Mouse (Mus musculus) C2C12 (cell line): ENCODE measurements around the gene Shisal2a. TPM values are rescaled to one million over a fixed set of nuclear protein-coding genes. Genes with fewer than 3 reads are reported as not detected.

Experiments
- H3K27me3 ChIP-seq: one replicate; pipeline ENCODE4 v1.6.1; 2011; ENCODE audit not compliant: control insufficient read depth, insufficient read depth, insufficient read length
- H3K36me3 ChIP-seq: one replicate; pipeline ENCODE4 v1.6.1; 2011; ENCODE audit not compliant: control insufficient read depth, insufficient read depth
- H3K4me3 ChIP-seq: one replicate; pipeline ENCODE4 v1.5.1; 2011; ENCODE audit warnings: mild to moderate bottlenecking, control low read depth; ENCODE audit not compliant: poor library complexity, insufficient read depth, severe bottlenecking
- H3K79me2 ChIP-seq: one replicate; pipeline ENCODE4 v1.6.1; 2011; ENCODE audit not compliant: control insufficient read depth, insufficient read depth
- H3K79me3 ChIP-seq: one replicate; pipeline ENCODE4 v1.6.1; 2011; ENCODE audit warnings: low read depth, control low read depth
- H3ac ChIP-seq: one replicate; pipeline ENCODE3; 2011; ENCODE audit warnings: low read depth; ENCODE audit not compliant: control insufficient read depth, insufficient read length
- CEBPB ChIP-seq: IDR thresholded peaks from one replicate; pipeline ENCODE4 v1.6.1; 2011; ENCODE audit warnings: low read depth, mild to moderate bottlenecking, control low read depth, moderate library complexity
- CTCF ChIP-seq: IDR thresholded peaks from one replicate; pipeline ENCODE4 v1.5.1; 2011; ENCODE audit not compliant: control insufficient read depth, insufficient read depth, insufficient read length
- FOSL1 ChIP-seq: IDR thresholded peaks from one replicate; pipeline ENCODE4 v1.8.0; 2011; ENCODE audit warnings: mild to moderate bottlenecking, low read length; ENCODE audit not compliant: poor library complexity, insufficient read depth, severe bottlenecking
- MAX ChIP-seq: IDR thresholded peaks from one replicate; pipeline ENCODE4 v1.6.1; 2011; ENCODE audit warnings: mild to moderate bottlenecking, control low read depth
- MYOD1 ChIP-seq: IDR thresholded peaks from one replicate; pipeline ENCODE4 v1.6.1; 2011; ENCODE audit warnings: low read depth; ENCODE audit not compliant: control insufficient read depth, insufficient read length
- MYOG ChIP-seq: IDR thresholded peaks from one replicate; pipeline ENCODE4 v1.6.1; 2011; ENCODE audit not compliant: control insufficient read depth, insufficient read length; ENCODE audit errors: extremely low read depth
- USF1 ChIP-seq: IDR thresholded peaks from one replicate; pipeline ENCODE4 v1.6.1; 2011; ENCODE audit warnings: low read depth, mild to moderate bottlenecking, control low read depth, moderate library complexity
- polyA plus RNA-seq: library from polyadenylated mRNA; unstranded; fragments of >200 nt; fragmentation: generic; extraction: Trizol; gene quantifications from one replicate; pipeline ENCODE4 v1.2.1, GENCODE M21; 2012; ENCODE audit warnings: missing spikeins

The Shisal2a gene
- polyA plus RNA-seq, 1 experiment: not detected

GRCm38 (mm10) chr4:108349064-108349463 lies 34.1 kb downstream of the Shisal2a start:
- no peaks in the 10 kb centered on the region for H3K27me3 ChIP-seq

GRCm38 (mm10) chr4:108348256-108348875 lies 34.8 kb downstream of the Shisal2a start:
- Histone ChIP-seq H3K27me3 (no peaks in the 10 kb centered on the region), H3K79me2 (no peaks in the 10 kb centered on the region), H3K4me3 (no peak overlapping the region), H3K79me3 (no peaks in the 10 kb centered on the region), H3ac (no peak overlapping the region), H3K36me3 (no peaks in the 10 kb centered on the region)
- no peak for TF ChIP-seq MYOG
- no peak for TF ChIP-seq FOSL1
- TF ChIP-seq MAX: no peak
- no peak for TF ChIP-seq CTCF
- no peak for TF ChIP-seq CEBPB
- TF ChIP-seq MYOD1: no peak
- TF ChIP-seq USF1: no peak

More at GRCm38 (mm10) chr4:108349064-108349463, 34.1 kb downstream of the Shisal2a start:
- Histone ChIP-seq H3K79me3 (no peaks in the 10 kb centered on the region), H3K4me3 (no peak overlapping the region), H3ac (no peak overlapping the region), H3K79me2 (no peaks in the 10 kb centered on the region), H3K36me3 (no peaks in the 10 kb centered on the region)
- TF ChIP-seq MYOD1 (no peak), USF1 (no peak), MAX (no peak)

DNA sequence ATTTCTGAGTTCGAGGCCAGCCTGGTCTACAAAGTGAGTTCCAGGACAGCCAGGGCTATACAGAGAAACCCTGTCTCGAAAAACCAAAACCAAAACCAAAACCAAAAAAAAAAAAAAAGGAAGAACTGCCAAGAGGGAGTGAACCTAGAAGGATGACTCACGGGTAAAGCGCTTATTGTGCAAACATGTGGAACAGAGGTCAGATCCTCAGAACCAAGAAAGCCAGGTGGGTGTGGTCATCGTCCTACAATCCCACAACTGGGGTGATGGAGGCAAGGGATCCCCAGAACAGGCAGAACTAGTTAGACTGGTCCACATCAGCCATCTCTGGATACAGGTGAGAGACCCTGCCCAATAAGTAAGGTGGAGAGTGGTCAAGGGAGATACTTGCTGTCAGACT lies 36.0 kb downstream of the Shisal2a start:
- Histone ChIP-seq H3K27me3 (no peaks in the 10 kb centered on the region), H3K4me3 (no peak overlapping the region), H3K79me2 (no peaks in the 10 kb centered on the region), H3K36me3 (no peaks in the 10 kb centered on the region), H3ac (no peak overlapping the region), H3K79me3 (no peaks in the 10 kb centered on the region)
- TF ChIP-seq MYOG (no peak), USF1 (no peak), MYOD1 (no peak), CTCF (no peak), CEBPB (peak; percentile 91), FOSL1 (peak; percentile 70), MAX (no peak)

GRCm38 (mm10) chr4:108345826-108346225 lies 37.3 kb downstream of the Shisal2a start:
- Histone ChIP-seq H3K36me3 (no peaks in the 10 kb centered on the region), H3K4me3 (no peak overlapping the region), H3K27me3 (no peaks in the 10 kb centered on the region), H3K79me2 (no peaks in the 10 kb centered on the region), H3K79me3 (no peaks in the 10 kb centered on the region), H3ac (no peak overlapping the region)
- TF ChIP-seq CEBPB (no peak), MYOG (no peak), MAX (no peak), USF1 (no peak), FOSL1 (no peak), CTCF (no peak), MYOD1 (no peak)

- Histone ChIP-seq H3K79me2 (no peaks in the 10 kb centered on the region), H3ac (no peak overlapping the region), H3K27me3 (no peaks in the 10 kb centered on the region), H3K36me3 (peaks cover 6% of the 10 kb centered on the region), H3K79me3 (no peaks in the 10 kb centered on the region), H3K4me3 (no peak overlapping the region)
- TF ChIP-seq USF1 (no peak), FOSL1 (no peak), CTCF (no peak), MYOD1 (no peak), CEBPB (no peak), MYOG (no peak)
These were observed 38.5 kb downstream of the Shisal2a start for GRCm38 (mm10) chr4:108344631-108345083.

- Histone ChIP-seq H3K36me3 (peaks cover 41% of the 10 kb centered on the region), H3K4me3 (no peak overlapping the region), H3K79me3 (no peaks in the 10 kb centered on the region), H3ac (no peak overlapping the region), H3K79me2 (no peaks in the 10 kb centered on the region), H3K27me3 (no peaks in the 10 kb centered on the region)
- TF ChIP-seq FOSL1: no peak
- TF ChIP-seq MAX: no peak
These were observed 43.9 kb downstream of the Shisal2a start for GRCm38 (mm10) chr4:108339277-108339690.
